Mouse (Mus musculus) forebrain, embryonic 15.5 days (tissue): ENCODE measurements at regions not wholly inside any gene's neighbourhood (a gene's known extent, or its start where the extent isn't known, plus 50 kb on each side); places are given as distances from the start of the nearest gene placed in this dataset.

ENCODE experiments used
- ATAC-seq: fragments of 200-750 bp; cut with Nextera tagmentation; replicated peaks from 2 replicates; pipeline ENCODE4 v1.8.0; 2017; ENCODE audit warnings: mild to moderate bottlenecking, moderate TSS enrichment, moderate library complexity
- H3K27ac ChIP-seq: fragments of 300-500 bp; sonication (generic); replicated peaks from 2 replicates; pipeline ENCODE4 v1.5.1; 2015; ENCODE audit warnings: mild to moderate bottlenecking, inconsistent platforms
- H3K27me3 ChIP-seq: fragments of 300-500 bp; sonication (generic); 2 replicates; pipeline ENCODE4 v1.6.1; 2015; ENCODE audit warnings: inconsistent platforms
- H3K36me3 ChIP-seq: fragments of 300-500 bp; sonication (generic); 2 replicates; pipeline ENCODE4 v1.6.1; 2015; ENCODE audit warnings: mild to moderate bottlenecking, inconsistent platforms
- H3K4me1 ChIP-seq: fragments of 300-500 bp; sonication (generic); 2 replicates; pipeline ENCODE4 v1.6.1; 2015; ENCODE audit warnings: inconsistent platforms
- H3K4me2 ChIP-seq: fragments of 300-500 bp; sonication (generic); replicated peaks from 2 replicates; pipeline ENCODE4 v1.6.1; 2015; ENCODE audit warnings: mild to moderate bottlenecking, inconsistent platforms
- H3K4me3 ChIP-seq: fragments of 300-500 bp; sonication (generic); 2 replicates; pipeline ENCODE4 v1.5.1; 2015; ENCODE audit warnings: mild to moderate bottlenecking, inconsistent platforms
- H3K9ac ChIP-seq: fragments of 300-500 bp; sonication (generic); replicated peaks from 2 replicates; pipeline ENCODE4 v1.6.1; 2015; ENCODE audit warnings: mild to moderate bottlenecking, inconsistent platforms
- H3K9me3 ChIP-seq: fragments of 300-500 bp; sonication (generic); 2 replicates; pipeline ENCODE4 v1.6.1; 2016; ENCODE audit warnings: inconsistent platforms
- WGBS: fragments of 180-500 bp; shearing (Covaris S2); methylation state at CpG from one replicate; pipeline ENCODE4 v1.1.7; 2015; ENCODE audit warnings: mixed read lengths; 5-methylcytosine and 5-hydroxymethylcytosine counted together

GRCm38 (mm10) chr13:59313725-59314330 is 271.2 kb downstream of the Agtpbp1 start:
- Histone ChIP-seq H3K27me3 (no peaks in the 10 kb centered on the region), H3K36me3 (no peaks in the 10 kb centered on the region), H3K27ac (peak overlapping the region; percentile 29; the same call in 1 of the 2 replicates), H3K4me1 (peaks cover 8% of the 10 kb centered on the region; the same call in 1 of the 2 replicates), H3K4me2 (no peak overlapping the region), H3K9me3 (no peaks in the 10 kb centered on the region), H3K9ac (no peak overlapping the region), H3K4me3 (no peak overlapping the region)
- WGBS, result 61% methylated on average over 7 of the region's 7 CpGs
- no peak for ATAC-seq

DNA sequence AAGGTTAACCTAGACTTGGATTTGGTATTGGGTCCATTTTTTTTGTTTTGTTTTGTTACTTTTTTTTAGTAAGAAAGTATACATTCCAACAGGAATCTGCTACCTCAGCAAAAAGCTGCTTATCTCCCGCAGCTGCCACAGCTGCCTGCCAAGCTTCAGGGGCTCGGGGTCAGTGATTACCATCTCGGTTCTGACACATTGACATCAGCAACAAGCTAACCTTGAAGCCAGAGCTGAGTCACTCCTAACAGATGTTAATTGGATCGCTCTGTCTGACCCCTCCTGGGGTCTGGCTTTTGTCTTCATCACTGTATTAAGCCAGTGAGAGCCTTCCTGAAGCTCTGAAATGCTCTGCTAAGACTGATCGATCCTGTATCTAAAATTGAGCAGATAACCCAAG is 292.1 kb downstream of the Agtpbp1 start:
- H3K4me3 ChIP-seq, result no peak overlapping the region
- no peak overlapping the region for H3K27ac ChIP-seq
- no peaks in the 10 kb centered on the region for H3K9me3 ChIP-seq
- no peak overlapping the region for H3K9ac ChIP-seq
- H3K4me1 ChIP-seq, result no peaks in the 10 kb centered on the region
- no peak for ATAC-seq
- no peaks in the 10 kb centered on the region for H3K36me3 ChIP-seq
- WGBS, result 9% methylated on average over 5 of the region's 5 CpGs
- no peaks in the 10 kb centered on the region for H3K27me3 ChIP-seq
- no peak overlapping the region for H3K4me2 ChIP-seq

- no peaks in the 10 kb centered on the region for H3K27me3 ChIP-seq
- no peak for ATAC-seq
- H3K4me1 ChIP-seq, result no peaks in the 10 kb centered on the region
- no peaks in the 10 kb centered on the region for H3K36me3 ChIP-seq
- no peak overlapping the region for H3K27ac ChIP-seq
- H3K4me3 ChIP-seq, result no peak overlapping the region
- WGBS, result 78% methylated on average over 11 of the region's 11 CpGs
- H3K9me3 ChIP-seq, result no peaks in the 10 kb centered on the region
- H3K4me2 ChIP-seq, result no peak overlapping the region
- H3K9ac ChIP-seq, result no peak overlapping the region
Measured at GRCm38 (mm10) chr13:59289127-59289526, 295.9 kb downstream of the Agtpbp1 start.

- no peak overlapping the region for H3K9ac ChIP-seq
- H3K9me3 ChIP-seq, result no peaks in the 10 kb centered on the region
- H3K36me3 ChIP-seq, result no peaks in the 10 kb centered on the region
- H3K27ac ChIP-seq, result no peak overlapping the region
- H3K27me3 ChIP-seq, result no peaks in the 10 kb centered on the region
- no peak overlapping the region for H3K4me2 ChIP-seq
- H3K4me3 ChIP-seq, result no peak overlapping the region
- WGBS, result 88% methylated on average over 5 of the region's 5 CpGs
- peaks cover 12% of the 10 kb centered on the region; the same call in 1 of the 2 replicates for H3K4me1 ChIP-seq
- no peak for ATAC-seq
Measured at GRCm38 (mm10) chr13:59281199-59281598, 303.8 kb downstream of the Agtpbp1 start.

GRCm38 (mm10) chr13:59279136-59279535 is 305.9 kb downstream of the Agtpbp1 start:
- H3K4me1 ChIP-seq, result peaks cover 12% of the 10 kb centered on the region; the same call in 1 of the 2 replicates
- H3K27ac ChIP-seq, result peak overlapping the region; percentile 43; the same call in 1 of the 2 replicates
- WGBS, result 38% methylated on average over 4 of the region's 4 CpGs

GRCm38 (mm10) chr13:59271661-59272060 is 313.4 kb downstream of the Agtpbp1 start:
- H3K9ac ChIP-seq, result no peak overlapping the region
- no peak overlapping the region for H3K4me2 ChIP-seq
- no peaks in the 10 kb centered on the region for H3K27me3 ChIP-seq
- no peak for ATAC-seq
- H3K4me1 ChIP-seq, result no peaks in the 10 kb centered on the region
- H3K4me3 ChIP-seq, result no peak overlapping the region
- no peaks in the 10 kb centered on the region for H3K9me3 ChIP-seq
- no peaks in the 10 kb centered on the region for H3K36me3 ChIP-seq
- 87% methylated on average over 4 of the region's 4 CpGs for WGBS
- no peak overlapping the region for H3K27ac ChIP-seq

More at GRCm38 (mm10) chr13:59279136-59279535, 305.9 kb downstream of the Agtpbp1 start:
- Histone ChIP-seq H3K27me3 (no peaks in the 10 kb centered on the region), H3K4me3 (no peak overlapping the region), H3K36me3 (no peaks in the 10 kb centered on the region), H3K9ac (no peak overlapping the region), H3K9me3 (no peaks in the 10 kb centered on the region), H3K4me2 (no peak overlapping the region)
- no peak for ATAC-seq

GRCm38 (mm10) chr13:59266854-59267253 is 318.2 kb downstream of the Agtpbp1 start:
- no peak overlapping the region for H3K27ac ChIP-seq
- H3K4me1 ChIP-seq, result no peaks in the 10 kb centered on the region
- no peak overlapping the region for H3K9ac ChIP-seq
- no peak overlapping the region for H3K4me2 ChIP-seq
- H3K27me3 ChIP-seq, result no peaks in the 10 kb centered on the region
- H3K36me3 ChIP-seq, result no peaks in the 10 kb centered on the region
- no peak for ATAC-seq
- WGBS, result 91% methylated on average over 4 of the region's 4 CpGs
- no peak overlapping the region for H3K4me3 ChIP-seq
- H3K9me3 ChIP-seq, result no peaks in the 10 kb centered on the region

DNA sequence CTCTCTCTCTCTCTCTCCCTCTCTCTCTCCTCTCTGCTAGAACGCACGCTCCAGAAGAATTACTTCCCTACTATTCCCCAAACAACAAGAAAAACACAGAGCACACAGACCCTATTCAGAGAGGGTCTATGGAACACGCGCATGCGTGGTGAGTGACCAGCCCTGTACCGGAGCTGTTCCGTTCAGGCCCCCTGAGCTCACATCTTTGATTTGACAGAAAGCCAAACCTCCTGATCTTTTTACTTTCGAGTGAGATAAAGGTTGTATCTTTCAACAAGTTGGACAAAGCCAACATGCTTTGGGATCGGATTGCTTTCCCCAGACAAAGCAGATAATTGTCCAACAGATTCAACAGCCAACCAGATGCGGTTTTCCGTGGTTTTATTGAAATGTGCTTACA is 320.9 kb downstream of the Agtpbp1 start:
- H3K9me3 ChIP-seq, result no peaks in the 10 kb centered on the region
- no peaks in the 10 kb centered on the region for H3K4me1 ChIP-seq
- no peak overlapping the region for H3K9ac ChIP-seq
- WGBS, result 72% methylated on average over 11 of the region's 11 CpGs
- H3K4me2 ChIP-seq, result no peak overlapping the region
- H3K4me3 ChIP-seq, result no peak overlapping the region
- H3K27me3 ChIP-seq, result no peaks in the 10 kb centered on the region
- no peak overlapping the region for H3K27ac ChIP-seq
- no peak for ATAC-seq
- H3K36me3 ChIP-seq, result no peaks in the 10 kb centered on the region

GRCm38 (mm10) chr13:59261924-59262323 is 323.1 kb downstream of the Agtpbp1 start:
- Histone ChIP-seq H3K27ac (no peak overlapping the region), H3K4me2 (no peak overlapping the region), H3K9ac (no peak overlapping the region), H3K9me3 (no peaks in the 10 kb centered on the region), H3K36me3 (no peaks in the 10 kb centered on the region), H3K27me3 (no peaks in the 10 kb centered on the region), H3K4me3 (no peak overlapping the region), H3K4me1 (no peaks in the 10 kb centered on the region)
- 55% methylated on average over 3 of the region's 3 CpGs for WGBS
- no peak for ATAC-seq

- ATAC-seq, result no peak
- no peak overlapping the region for H3K27ac ChIP-seq
- H3K4me2 ChIP-seq, result no peak overlapping the region
- no peak overlapping the region for H3K9ac ChIP-seq
- H3K4me3 ChIP-seq, result no peak overlapping the region
- 59% methylated on average over 12 of the region's 12 CpGs for WGBS
- H3K36me3 ChIP-seq, result no peaks in the 10 kb centered on the region
- peaks cover 8% of the 10 kb centered on the region for H3K4me1 ChIP-seq
- no peaks in the 10 kb centered on the region for H3K9me3 ChIP-seq
- no peaks in the 10 kb centered on the region for H3K27me3 ChIP-seq
Measured at GRCm38 (mm10) chr13:59255798-59256435, 329.1 kb downstream of the Agtpbp1 start.

DNA sequence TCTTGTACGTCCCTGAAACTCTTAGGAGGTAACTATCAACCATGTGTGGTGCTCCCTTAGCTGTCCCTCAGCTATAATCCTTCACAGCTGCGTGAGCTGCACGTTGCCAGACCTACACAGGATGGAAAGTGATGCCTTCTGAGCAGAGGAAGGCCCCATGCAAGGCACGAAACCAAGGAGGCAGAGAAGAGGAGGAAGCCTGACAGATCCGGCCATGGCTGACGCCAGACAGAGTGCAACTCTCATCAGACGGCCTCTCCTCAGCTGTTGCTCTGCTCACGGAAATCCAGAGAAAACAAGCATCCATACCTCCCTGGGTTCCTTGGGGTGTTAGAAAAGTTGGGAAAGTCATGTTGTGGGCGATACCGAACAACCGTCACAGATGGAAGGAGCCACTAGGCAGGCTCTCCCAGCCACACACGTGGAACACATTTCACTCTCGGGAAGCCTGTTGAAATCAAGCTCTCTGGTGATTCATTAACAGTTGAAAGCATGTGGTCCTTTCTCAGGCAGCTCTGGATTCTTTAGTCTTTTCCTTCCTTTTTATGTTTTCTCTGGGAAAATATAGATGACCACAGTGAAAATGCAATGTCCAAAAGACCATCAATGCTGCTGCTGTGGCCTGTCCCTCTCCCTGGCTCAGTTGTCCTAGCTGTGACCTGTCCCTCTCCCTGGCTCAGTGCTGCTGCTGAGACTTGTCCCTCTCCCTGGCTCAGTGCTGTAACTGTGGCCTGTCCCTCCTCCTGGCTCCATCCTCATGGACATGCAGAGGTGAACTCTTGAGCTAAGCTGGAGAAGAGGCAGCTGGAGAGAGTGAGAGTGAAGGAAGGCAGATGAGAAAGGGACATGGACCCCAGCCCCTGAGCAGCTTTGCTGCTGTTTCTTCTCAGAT is 331.1 kb downstream of the Agtpbp1 start:
- Histone ChIP-seq H3K27ac (no peak overlapping the region), H3K4me2 (no peak overlapping the region), H3K4me1 (peaks cover 8% of the 10 kb centered on the region), H3K9me3 (no peaks in the 10 kb centered on the region), H3K9ac (no peak overlapping the region), H3K27me3 (no peaks in the 10 kb centered on the region), H3K36me3 (no peaks in the 10 kb centered on the region), H3K4me3 (no peak overlapping the region)
- no peak for ATAC-seq
- 76% methylated on average over 13 of the region's 13 CpGs for WGBS
